Mouse (Mus musculus) kidney, adult 18-20 months (tissue): Measurements from ENCODE around the gene Olfr148.

Source experiments
- DNase-seq: peaks from one replicate; pipeline ENCODE4 v3.0.0; 2021

Gene Olfr148

GRCm38 (mm10) chr9:39610355-39610754, at the start of gene Olfr148:
Olfr148 (plus strand) TSS chr9:39610655.
- DNase-seq: no peak

GRCm38 (mm10) chr9:39575469-39575868, 35.0 kb upstream of the Olfr148 start, which contains the start of gene Olfr959:
Olfr959 (minus strand) TSS chr9:39575569.
- DNase-seq: no peak

- DNase-seq: no peak
Observed at GRCm38 (mm10) chr9:39577050-39577449, 33.4 kb upstream of the Olfr148 start.

- no peak for DNase-seq
Observed at GRCm38 (mm10) chr9:39602536-39603332, 7.7 kb upstream of the Olfr148 start.

GRCm38 (mm10) chr9:39603333-39603845, 7.1 kb upstream of the Olfr148 start:
- no peak for DNase-seq

DNA sequence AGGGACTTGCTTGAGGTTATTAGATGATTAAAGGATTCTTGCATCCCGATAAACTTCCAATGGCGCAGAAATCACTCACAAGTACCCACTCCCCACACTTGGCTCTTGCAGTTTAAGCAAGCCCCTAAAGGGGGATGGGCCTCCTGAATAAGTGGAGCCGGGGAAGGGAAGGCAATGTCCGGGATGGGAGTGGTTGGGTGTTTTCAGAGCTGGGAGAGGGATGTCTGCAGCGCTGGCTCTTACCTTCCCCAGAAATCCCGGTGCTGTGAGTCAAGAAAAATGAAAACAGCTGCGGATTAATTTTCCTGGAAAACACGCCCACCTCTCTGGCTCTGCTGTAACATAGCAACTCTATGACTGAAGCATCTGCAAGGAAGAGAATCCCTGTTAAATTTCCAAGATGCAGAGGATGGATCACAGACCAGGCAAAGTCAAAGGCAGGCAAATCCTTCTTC, 6.4 kb upstream of the Olfr148 start, which contains the start of gene AW551984:
AW551984 (minus strand) TSS at position 405 of the 455 bp plus-strand sequence.
- no peak for DNase-seq

DNA sequence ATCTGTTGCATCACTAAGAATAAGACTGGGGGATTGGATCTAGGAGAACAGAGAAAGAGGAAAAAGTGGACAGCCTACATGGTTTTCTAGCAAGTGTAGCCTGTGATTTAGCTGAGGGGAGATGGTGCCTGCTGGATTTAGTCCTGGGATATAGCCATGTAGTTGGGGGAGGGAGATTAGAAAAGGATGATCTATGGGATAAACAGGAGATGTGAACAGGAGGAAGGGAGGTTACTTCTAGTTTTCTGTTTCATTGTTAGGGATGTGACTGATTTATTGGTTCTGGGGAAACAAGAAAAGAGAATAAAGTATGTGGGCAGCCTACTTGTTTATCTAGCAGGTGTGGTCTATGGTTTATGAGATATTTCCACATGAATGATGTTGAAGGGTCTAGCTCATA, 2.0 kb upstream of the Olfr148 start:
- no peak for DNase-seq

DNA sequence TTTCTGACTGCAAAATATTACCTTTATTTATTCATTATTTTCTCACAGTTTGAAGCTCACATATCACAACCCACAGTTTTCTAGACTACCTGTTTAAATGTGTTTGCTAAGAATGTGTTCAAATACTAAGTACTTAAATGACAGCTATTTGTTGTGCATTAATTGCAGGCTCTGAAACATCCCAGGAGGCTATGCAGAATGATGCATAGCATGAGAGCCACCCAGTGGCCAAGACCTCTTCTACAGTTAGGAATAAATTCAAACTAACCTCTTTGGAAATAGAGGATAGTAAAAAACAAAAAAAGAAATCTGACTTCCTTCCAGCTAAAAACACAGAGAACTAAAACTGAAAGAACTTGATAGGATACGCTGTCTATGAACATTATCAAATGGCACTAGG, 1.5 kb downstream of the Olfr148 start:
- DNase-seq: no peak

- DNase-seq: no peak
Observed at GRCm38 (mm10) chr9:39621073-39621472, 10.6 kb downstream of the Olfr148 start, which contains the start of gene Olfr960. Olfr960 (plus strand) TSS chr9:39621373.

- no peak for DNase-seq
Observed at GRCm38 (mm10) chr9:39623783-39624182, 13.3 kb downstream of the Olfr148 start.

DNA sequence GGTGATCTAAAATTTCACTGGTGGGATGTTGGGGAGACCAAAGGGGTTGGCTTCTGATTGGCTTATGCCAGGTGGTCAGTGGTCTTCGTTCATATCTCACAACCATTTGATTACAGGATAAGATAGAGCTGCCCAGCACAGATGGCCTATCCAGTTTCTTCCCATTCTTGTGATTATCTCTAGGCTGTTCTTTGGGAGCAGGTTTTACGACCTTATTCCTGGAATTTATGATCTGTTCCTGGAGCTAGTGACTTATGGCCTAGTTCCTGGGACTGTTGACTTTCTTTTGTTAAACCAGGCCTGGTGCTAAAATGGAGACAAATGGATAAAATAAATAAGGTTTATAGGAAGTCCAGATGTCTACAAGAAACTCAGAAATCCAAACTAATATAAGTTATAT, 14.3 kb downstream of the Olfr148 start:
- no peak for DNase-seq

- DNase-seq: no peak
Observed at GRCm38 (mm10) chr9:39629069-39629468, 18.6 kb downstream of the Olfr148 start.

- no peak for DNase-seq
Observed at GRCm38 (mm10) chr9:39633913-39634594, 23.6 kb downstream of the Olfr148 start.

- DNase-seq: no peak
Observed at GRCm38 (mm10) chr9:39644785-39645184, 34.3 kb downstream of the Olfr148 start, which contains the start of gene Olfr961. Olfr961 (plus strand) TSS chr9:39645085.

DNA sequence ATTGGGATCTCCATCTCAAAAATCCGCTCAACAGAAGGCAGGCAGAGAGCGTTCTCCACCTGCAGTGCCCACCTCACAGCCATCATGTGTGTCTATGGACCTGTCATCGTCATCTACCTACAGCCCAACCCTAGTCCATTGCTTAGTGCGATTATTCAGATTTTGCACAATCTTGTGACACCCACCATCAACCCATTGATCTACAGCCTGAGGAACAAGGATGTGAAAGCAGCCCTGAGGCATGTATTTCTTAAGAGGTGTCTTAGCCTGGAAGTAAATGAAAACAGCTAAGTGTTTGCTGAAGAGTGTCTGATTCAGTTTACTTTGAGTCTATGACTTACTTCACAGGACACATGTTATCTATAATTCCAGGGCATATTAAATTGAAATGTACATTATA, 36.9 kb downstream of the Olfr148 start:
- DNase-seq: no peak

- DNase-seq: no peak
Observed at GRCm38 (mm10) chr9:39654756-39655396, 44.4 kb downstream of the Olfr148 start.
